Mouse (Mus musculus) E14TG2a.4 (cell line): ENCODE measurements at regions not wholly inside any gene's neighbourhood (a gene's known extent, or its start where the extent isn't known, plus 50 kb on each side); places are given as distances from the start of the nearest gene placed in this dataset.

Source experiments
- H3K27me3 ChIP-seq: 2 replicates; pipeline ENCODE4 v1.6.1; 2014; ENCODE audit warnings: low read length, control low read depth; ENCODE audit not compliant: insufficient read depth
- H3K36me3 ChIP-seq: 2 replicates; pipeline ENCODE4 v1.6.1; 2014; ENCODE audit warnings: low read length, control low read depth; ENCODE audit not compliant: insufficient read depth
- H3K4me1 ChIP-seq: replicated peaks from 2 replicates; pipeline ENCODE4 v1.6.1; 2014; ENCODE audit warnings: low read depth, low read length, control low read depth
- H3K4me3 ChIP-seq: replicated peaks from 2 replicates; pipeline ENCODE4 v1.5.1; 2014; ENCODE audit warnings: mild to moderate bottlenecking, low read length
- H3K9me3 ChIP-seq: 2 replicates; pipeline ENCODE4 v1.6.1; 2014; ENCODE audit warnings: low read length, control low read depth
- CTCF ChIP-seq: conservative IDR thresholded peaks from 2 replicates; pipeline ENCODE4 v1.5.1; 2014; ENCODE audit warnings: low read length
- NANOG ChIP-seq: IDR thresholded peaks from 2 replicates; pipeline ENCODE4 v1.6.1; 2014; ENCODE audit warnings: borderline replicate concordance, low read length, mixed read lengths
- POU5F1 ChIP-seq: IDR thresholded peaks from 2 replicates; pipeline ENCODE4 v1.6.1; 2014; ENCODE audit warnings: low read length, borderline replicate concordance

DNA sequence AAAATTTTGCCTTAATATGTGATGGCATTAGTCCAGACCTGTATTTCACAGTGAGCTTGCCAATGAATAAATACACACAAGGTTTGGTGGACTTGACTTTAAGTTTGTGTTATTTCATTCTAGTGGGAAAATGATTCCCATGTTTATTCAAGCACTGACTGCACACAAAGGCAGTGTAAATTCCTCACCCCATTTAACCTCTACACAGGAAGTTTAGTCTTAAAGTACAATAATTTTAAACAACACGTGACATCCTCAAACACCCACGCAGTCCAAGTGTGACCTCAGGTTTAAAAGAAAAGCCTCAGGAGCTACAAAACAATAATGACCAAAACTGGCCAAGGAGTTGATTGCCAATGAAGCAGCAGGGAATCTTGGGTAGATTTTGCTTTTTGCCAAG is 219.4 kb downstream of the Lurap1l start:
- Histone ChIP-seq H3K4me1 (no peaks in the 10 kb centered on the region), H3K36me3 (no peaks in the 10 kb centered on the region), H3K9me3 (peaks cover 14% of the 10 kb centered on the region), H3K27me3 (no peaks in the 10 kb centered on the region), H3K4me3 (no peak overlapping the region)
- TF ChIP-seq NANOG: no peak
- TF ChIP-seq POU5F1: no peak
- no peak for TF ChIP-seq CTCF

DNA sequence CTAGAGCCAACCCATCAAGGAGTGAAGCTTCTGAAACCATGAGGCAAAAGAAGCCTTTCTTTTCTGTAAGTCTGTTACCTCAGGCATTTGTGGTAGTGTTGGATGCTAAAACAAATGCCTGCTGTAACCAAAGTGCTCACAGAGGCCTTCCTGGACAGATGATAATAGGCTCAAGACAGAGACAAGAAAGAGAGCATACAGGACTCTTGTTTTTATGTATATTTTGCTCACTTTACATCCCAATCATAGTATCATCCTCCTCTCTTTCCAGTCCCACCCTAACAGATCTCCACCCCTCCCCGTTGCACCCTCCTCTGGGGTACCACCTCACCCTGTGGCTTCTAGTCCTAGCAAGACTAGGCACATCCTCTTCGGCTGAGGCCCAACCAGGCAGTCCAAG is 262.7 kb downstream of the Lurap1l start:
- peaks cover 33% of the 10 kb centered on the region for H3K4me1 ChIP-seq
- H3K9me3 ChIP-seq: 0 out of 2 replicates have a peak, but pooled peaks cover 8% of the 10 kb centered on the region
- H3K27me3 ChIP-seq: no peaks in the 10 kb centered on the region
- no peak overlapping the region for H3K4me3 ChIP-seq
- TF ChIP-seq NANOG (no peak), CTCF (no peak), POU5F1 (no peak)
- no peaks in the 10 kb centered on the region for H3K36me3 ChIP-seq

DNA sequence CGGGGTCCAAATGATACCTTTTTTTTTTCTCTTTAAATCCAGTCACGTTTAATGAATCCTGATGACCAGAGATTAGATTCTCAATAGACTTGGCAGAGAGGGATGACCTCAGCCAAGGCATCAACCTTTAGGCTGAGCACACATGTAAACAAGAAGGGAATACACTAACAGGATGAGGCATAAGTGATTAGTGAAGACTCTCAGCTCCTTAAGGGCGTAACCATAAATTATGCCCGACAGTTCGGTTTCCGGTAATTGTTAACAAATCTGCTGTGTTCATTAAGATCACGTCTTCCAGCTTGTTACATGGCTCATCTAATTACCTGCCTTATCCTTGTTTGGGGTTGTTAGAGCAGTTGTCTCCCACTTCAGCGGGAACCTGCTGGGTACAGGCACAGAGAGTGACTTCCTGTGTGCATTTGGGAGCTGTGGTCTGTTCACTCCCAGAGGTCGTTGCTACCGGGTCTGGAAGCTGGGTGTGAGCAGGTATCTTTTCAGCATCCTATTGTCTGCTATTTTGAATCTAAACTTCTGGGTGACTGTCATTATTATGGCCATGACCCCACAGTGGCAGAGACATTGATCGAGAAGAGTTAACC is 265.1 kb downstream of the Mpdz start:
- H3K36me3 ChIP-seq: no peaks in the 10 kb centered on the region
- H3K4me3 ChIP-seq: no peak overlapping the region
- peaks cover 26% of the 10 kb centered on the region for H3K4me1 ChIP-seq
- no peak for TF ChIP-seq POU5F1
- no peak for TF ChIP-seq CTCF
- TF ChIP-seq NANOG: no peak
- 0 out of 2 replicates have a peak, but pooled peaks cover 8% of the 10 kb centered on the region for H3K9me3 ChIP-seq
- no peaks in the 10 kb centered on the region for H3K27me3 ChIP-seq

DNA sequence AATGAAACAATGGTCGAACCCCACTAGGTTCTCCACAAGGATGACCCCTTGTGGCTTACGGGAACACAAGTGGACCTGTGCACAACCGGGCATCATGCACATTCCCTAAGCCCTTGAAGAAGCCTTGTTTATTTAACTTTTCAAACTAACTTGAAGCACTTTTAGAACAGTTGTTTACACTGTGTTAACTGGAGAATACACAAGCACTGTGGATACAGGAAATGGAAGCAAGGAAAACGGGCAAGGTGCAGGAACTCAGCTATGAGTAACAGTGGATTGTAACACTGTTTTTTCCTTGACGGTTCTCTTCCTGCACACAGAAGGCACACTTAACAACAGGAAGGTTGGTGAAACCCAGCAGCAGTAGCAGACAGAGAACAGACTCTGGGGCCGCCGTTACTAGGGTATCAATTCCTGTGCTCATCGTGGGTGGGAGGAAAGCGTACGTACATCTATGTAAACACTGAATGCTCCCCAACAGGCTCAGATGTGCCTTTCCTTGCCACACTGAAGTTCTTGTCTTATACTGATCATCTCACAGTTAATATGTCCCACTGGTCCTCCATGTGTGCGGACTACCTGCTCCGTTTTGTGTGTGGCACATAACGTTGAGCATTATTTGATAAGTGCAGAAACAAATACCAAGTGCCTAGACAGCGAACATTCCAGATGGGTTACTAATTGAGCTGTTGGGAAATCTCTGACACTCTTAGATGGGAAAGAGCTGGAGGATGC is 264.4 kb downstream of the Mpdz start:
- no peak overlapping the region for H3K4me3 ChIP-seq
- no peaks in the 10 kb centered on the region for H3K27me3 ChIP-seq
- TF ChIP-seq CTCF (no peak), NANOG (no peak), POU5F1 (no peak)
- no peaks in the 10 kb centered on the region for H3K36me3 ChIP-seq
- peaks cover 20% of the 10 kb centered on the region for H3K4me1 ChIP-seq
- H3K9me3 ChIP-seq: 0 out of 2 replicates have a peak, but pooled peaks cover 4% of the 10 kb centered on the region

DNA sequence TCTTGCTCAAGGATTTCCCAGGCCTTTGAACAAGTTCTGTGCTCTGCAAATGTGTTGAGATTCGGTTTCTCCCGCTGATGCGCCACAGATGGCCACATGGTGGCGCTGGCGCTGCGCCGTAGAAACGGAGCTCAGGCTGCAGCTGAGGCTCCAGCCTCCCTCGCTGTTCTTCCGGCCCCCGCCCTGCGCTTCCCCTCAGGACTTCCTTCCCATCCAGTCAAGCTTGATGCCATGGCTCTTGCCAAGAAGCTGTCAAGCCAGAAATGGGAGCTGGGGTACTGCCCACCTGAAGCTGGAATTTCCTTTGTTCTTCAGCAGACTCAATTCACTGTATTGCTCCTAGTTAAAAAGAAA is 263.9 kb downstream of the Mpdz start:
- Histone ChIP-seq H3K27me3 (no peaks in the 10 kb centered on the region), H3K4me3 (no peak overlapping the region), H3K36me3 (no peaks in the 10 kb centered on the region), H3K4me1 (peaks cover 16% of the 10 kb centered on the region), H3K9me3 (no peaks in the 10 kb centered on the region)
- peak; percentile 73 for TF ChIP-seq CTCF
- TF ChIP-seq POU5F1: no peak

DNA sequence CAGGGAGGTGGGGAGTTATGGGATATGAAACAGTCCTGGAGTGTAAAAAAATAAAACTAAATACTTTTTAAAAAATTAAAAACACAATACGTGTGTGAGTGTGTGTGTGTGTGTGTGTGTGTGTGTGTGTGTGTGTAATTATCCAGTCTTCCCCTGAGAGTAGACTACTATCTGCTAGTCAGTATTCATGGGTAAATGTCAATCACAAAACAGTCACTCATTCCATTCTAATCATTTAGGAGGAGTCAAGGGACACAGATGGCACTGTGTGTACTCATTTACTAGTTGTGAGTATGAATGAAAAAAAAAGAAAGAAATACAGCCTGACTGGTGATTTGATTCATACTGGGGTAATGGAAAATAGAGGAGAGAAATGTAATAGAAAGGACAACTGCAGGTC is 226.5 kb downstream of the Mpdz start:
- no peaks in the 10 kb centered on the region for H3K27me3 ChIP-seq
- no peaks in the 10 kb centered on the region for H3K36me3 ChIP-seq
- H3K9me3 ChIP-seq: peaks cover under 1% of the 10 kb centered on the region; the same call in 1 of the 2 replicates
- no peak for TF ChIP-seq CTCF
- no peak for TF ChIP-seq POU5F1
- TF ChIP-seq NANOG: no peak
- H3K4me3 ChIP-seq: no peak overlapping the region
- no peaks in the 10 kb centered on the region for H3K4me1 ChIP-seq

DNA sequence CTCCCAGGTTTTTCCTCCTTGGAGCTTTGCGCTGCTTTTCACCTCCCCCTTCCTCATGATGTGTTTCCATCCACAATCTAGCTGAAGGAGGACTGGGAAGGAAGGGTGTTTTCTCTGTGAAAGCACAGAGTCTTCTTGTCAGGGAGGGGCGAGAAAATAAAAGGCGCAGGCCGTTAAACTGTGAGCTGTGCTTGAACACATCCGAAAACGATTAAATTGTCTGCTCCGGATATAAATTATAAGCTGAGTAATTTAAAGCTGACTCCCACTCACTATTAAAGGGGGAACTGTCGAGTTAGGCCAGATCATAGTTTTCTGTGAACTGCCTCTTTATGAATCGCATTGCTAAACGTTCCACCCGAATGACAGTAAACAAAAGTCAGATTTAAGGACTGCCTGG is 224.6 kb downstream of the Mpdz start:
- no peaks in the 10 kb centered on the region for H3K27me3 ChIP-seq
- H3K4me3 ChIP-seq: no peak overlapping the region
- no peaks in the 10 kb centered on the region for H3K4me1 ChIP-seq
- H3K9me3 ChIP-seq: no peaks in the 10 kb centered on the region
- H3K36me3 ChIP-seq: no peaks in the 10 kb centered on the region
- TF ChIP-seq CTCF: no peak
- no peak for TF ChIP-seq NANOG
- no peak for TF ChIP-seq POU5F1

DNA sequence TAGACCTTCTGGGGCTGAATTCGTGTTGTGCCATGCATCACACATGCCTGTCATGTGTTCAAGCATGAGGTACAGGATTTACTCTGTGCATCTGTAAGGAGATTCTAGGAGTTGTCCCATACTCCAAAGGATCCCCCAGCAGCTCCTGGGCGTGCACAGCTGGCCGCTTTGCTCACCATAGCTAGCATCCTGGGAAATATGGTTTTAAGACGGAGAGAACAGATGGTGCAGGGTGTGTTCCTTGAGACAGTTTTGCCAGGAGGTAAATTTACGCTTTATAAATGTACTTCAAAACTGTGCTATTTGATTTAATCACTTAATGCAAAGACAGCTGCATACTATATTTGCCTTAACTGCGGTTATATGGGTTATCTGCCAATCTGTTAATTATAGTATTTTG is 220.6 kb downstream of the Mpdz start:
- no peaks in the 10 kb centered on the region for H3K4me1 ChIP-seq
- H3K27me3 ChIP-seq: no peaks in the 10 kb centered on the region
- no peaks in the 10 kb centered on the region for H3K36me3 ChIP-seq
- no peak overlapping the region for H3K4me3 ChIP-seq
- no peaks in the 10 kb centered on the region for H3K9me3 ChIP-seq
- no peak for TF ChIP-seq CTCF
- TF ChIP-seq POU5F1: no peak
- no peak for TF ChIP-seq NANOG
